Mouse (Mus musculus) monocyte, adult 2 months (primary cell): ENCODE data around the gene Gm14819.
"Not testable (repeated sequence)": the region's sequence is repeated elsewhere in the genome, so short reads cannot be mapped to it uniquely, and the experiment has no call there.

Source experiments
- DNase-seq, 2 experiments: peaks; one replicate each; pipeline ENCODE4 v3.0.0; 2022; ENCODE audit warnings: low spot score in 2 of 2, low read depth in 1 of 2

Gm14819 gene

DNA sequence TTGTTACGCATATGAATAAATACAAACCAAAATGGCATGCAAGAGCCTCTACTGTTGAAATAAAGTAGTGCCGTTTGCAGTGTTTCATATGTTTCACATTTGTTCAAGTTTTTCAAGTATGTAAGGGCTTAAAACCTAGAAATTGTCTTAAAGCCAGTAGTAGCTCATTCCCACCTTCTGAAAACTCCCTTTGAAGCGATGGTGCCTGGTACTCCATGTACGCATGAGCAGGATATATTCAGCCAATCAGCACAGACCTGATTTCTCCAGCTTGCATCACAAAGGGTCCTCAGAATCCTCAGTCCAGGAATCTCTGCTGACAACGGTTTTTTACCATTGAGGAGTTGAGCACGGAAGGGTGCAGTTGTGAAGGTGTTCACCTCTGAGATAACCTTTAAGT, at the start of gene Gm14819:
TSS of gene Gm14819 (plus strand) at position 301 of the 400 bp plus-strand sequence.
- not testable (repeated sequence) for DNase-seq
